Mouse (Mus musculus): ENCODE measurements around the gene Exoc4. TPM values are rescaled to one million over a fixed set of nuclear protein-coding genes. Genes with fewer than 3 reads are reported as not detected.

The Exoc4 gene
- polyA plus RNA-seq, 1 experiment from 2014 or later = 9.8 TPM

GRCm38 (mm10) chr6:33869251-33869650, 620.4 kb downstream of the Exoc4 start:
- no peak for ATAC-seq (ENCODE audit: insufficient read depth)
- Histone ChIP-seq H3K4me2 (no peak overlapping the region), H3K9ac (no peak overlapping the region), H3K27me3 (no peaks in the 10 kb centered on the region), H3K27ac (replicated peaks) (no peak overlapping the region), H3K9me3 (replicated peaks) (no peaks in the 10 kb centered on the region), H3K4me3 (replicated peaks) (no peak overlapping the region), H3K36me3 (replicated peaks) (no peaks in the 10 kb centered on the region), H3K4me1 (replicated peaks) (no peaks in the 10 kb centered on the region)
- 69% methylated on average over 3 of the region's 3 CpGs for WGBS (ENCODE audit: insufficient replicate concordance)

GRCm38 (mm10) chr6:33870468-33871142, 621.7 kb downstream of the Exoc4 start:
- WGBS (ENCODE audit: insufficient replicate concordance) = 59% methylated on average over 9 of the region's 9 CpGs
- no peak for ATAC-seq (ENCODE audit: insufficient read depth)
- Histone ChIP-seq H3K4me3 (replicated peaks) (no peak overlapping the region), H3K4me2 (no peak overlapping the region), H3K9me3 (replicated peaks) (no peaks in the 10 kb centered on the region), H3K36me3 (replicated peaks) (no peaks in the 10 kb centered on the region), H3K4me1 (replicated peaks) (no peaks in the 10 kb centered on the region), H3K9ac (no peak overlapping the region), H3K27me3 (no peaks in the 10 kb centered on the region), H3K27ac (replicated peaks) (no peak overlapping the region)

DNA sequence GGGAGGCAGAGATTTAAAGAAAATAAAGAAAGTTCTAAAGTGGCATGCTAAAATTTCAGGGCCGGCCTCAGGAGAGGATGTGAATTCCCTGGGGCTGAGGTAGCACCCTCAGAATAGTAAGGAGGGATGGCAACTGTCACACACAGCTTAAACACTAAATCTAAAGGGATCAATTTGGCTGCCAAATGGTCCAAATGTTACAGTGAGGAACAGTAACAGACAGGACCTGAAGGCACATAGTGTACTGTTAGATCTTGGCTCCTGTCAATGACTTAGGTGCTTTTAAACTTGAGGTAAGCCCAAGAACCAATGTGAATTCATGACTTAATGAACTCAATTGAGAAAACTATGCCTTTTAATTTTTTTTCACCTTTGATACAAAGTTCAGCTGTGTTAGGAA, 622.4 kb downstream of the Exoc4 start:
- H3K9ac ChIP-seq = no peak overlapping the region
- H3K9me3 ChIP-seq (replicated peaks) = no peaks in the 10 kb centered on the region
- no peak overlapping the region for H3K4me3 ChIP-seq (replicated peaks)
- 56% methylated on average over 1 of the region's 1 CpGs for WGBS (ENCODE audit: insufficient replicate concordance)
- H3K4me2 ChIP-seq = no peak overlapping the region
- H3K27me3 ChIP-seq = no peaks in the 10 kb centered on the region
- no peak for ATAC-seq (ENCODE audit: insufficient read depth)
- no peaks in the 10 kb centered on the region for H3K36me3 ChIP-seq (replicated peaks)
- H3K4me1 ChIP-seq (replicated peaks) = no peaks in the 10 kb centered on the region
- H3K27ac ChIP-seq (replicated peaks) = no peak overlapping the region

- Histone ChIP-seq H3K36me3 (replicated peaks) (no peaks in the 10 kb centered on the region), H3K4me2 (no peak overlapping the region), H3K4me3 (replicated peaks) (no peak overlapping the region), H3K4me1 (replicated peaks) (no peaks in the 10 kb centered on the region), H3K9ac (no peak overlapping the region), H3K27me3 (no peaks in the 10 kb centered on the region), H3K27ac (replicated peaks) (no peak overlapping the region), H3K9me3 (replicated peaks) (no peaks in the 10 kb centered on the region)
- no peak for ATAC-seq (ENCODE audit: insufficient read depth)
- 31% methylated on average over 1 of the region's 1 CpGs for WGBS (ENCODE audit: insufficient replicate concordance)
Measured at GRCm38 (mm10) chr6:33872192-33872591, 623.3 kb downstream of the Exoc4 start.

- no peaks in the 10 kb centered on the region for H3K9me3 ChIP-seq (replicated peaks)
- 62% methylated on average over 5 of the region's 5 CpGs for WGBS (ENCODE audit: insufficient replicate concordance)
- H3K4me1 ChIP-seq (replicated peaks) = no peaks in the 10 kb centered on the region
- H3K4me2 ChIP-seq = no peak overlapping the region
- H3K27ac ChIP-seq (replicated peaks) = no peak overlapping the region
- no peak overlapping the region for H3K4me3 ChIP-seq (replicated peaks)
- no peaks in the 10 kb centered on the region for H3K27me3 ChIP-seq
- no peak for ATAC-seq (ENCODE audit: insufficient read depth)
- H3K9ac ChIP-seq = no peak overlapping the region
- H3K36me3 ChIP-seq (replicated peaks) = no peaks in the 10 kb centered on the region
Measured at GRCm38 (mm10) chr6:33873000-33873399, 624.1 kb downstream of the Exoc4 start.

GRCm38 (mm10) chr6:33874291-33875014, 625.6 kb downstream of the Exoc4 start:
- Histone ChIP-seq H3K27me3 (no peaks in the 10 kb centered on the region), H3K4me2 (no peak overlapping the region), H3K27ac (replicated peaks) (no peak overlapping the region), H3K36me3 (replicated peaks) (no peaks in the 10 kb centered on the region), H3K9me3 (replicated peaks) (no peaks in the 10 kb centered on the region), H3K4me1 (replicated peaks) (no peaks in the 10 kb centered on the region), H3K9ac (no peak overlapping the region), H3K4me3 (replicated peaks) (no peak overlapping the region)
- no peak for ATAC-seq (ENCODE audit: insufficient read depth)
- 70% methylated on average over 8 of the region's 8 CpGs for WGBS (ENCODE audit: insufficient replicate concordance)

DNA sequence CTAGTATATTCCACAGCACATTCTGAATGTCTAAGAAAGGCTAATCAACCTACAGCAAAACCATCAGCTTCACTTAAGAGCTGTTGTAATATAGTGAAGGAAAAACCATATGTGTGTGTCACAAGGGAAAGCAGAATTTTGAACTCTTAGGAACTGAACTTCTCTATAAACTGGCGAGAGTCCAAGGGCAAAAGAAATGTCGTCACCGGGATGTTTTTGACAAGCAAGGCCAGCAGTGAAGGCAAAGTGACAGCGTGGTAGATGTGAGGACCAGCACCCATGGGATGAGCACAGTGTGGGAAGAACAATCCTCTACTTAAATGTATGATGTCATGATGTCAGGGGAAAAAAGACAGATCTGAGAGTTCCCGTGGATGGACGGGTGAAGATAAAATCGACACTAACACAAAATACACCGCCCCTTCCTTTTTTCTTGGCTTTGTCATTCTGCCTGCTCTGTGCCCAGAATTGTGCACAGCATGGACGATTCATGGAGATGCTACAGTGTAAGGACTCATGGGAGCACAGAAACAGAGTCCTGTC, 635.3 kb downstream of the Exoc4 start:
- no peak overlapping the region for H3K27ac ChIP-seq (replicated peaks)
- no peaks in the 10 kb centered on the region for H3K27me3 ChIP-seq
- no peak overlapping the region for H3K4me2 ChIP-seq
- no peak for ATAC-seq (ENCODE audit: insufficient read depth)
- H3K9ac ChIP-seq = no peak overlapping the region
- no peaks in the 10 kb centered on the region for H3K36me3 ChIP-seq (replicated peaks)
- no peaks in the 10 kb centered on the region for H3K9me3 ChIP-seq (replicated peaks)
- H3K4me1 ChIP-seq (replicated peaks) = no peaks in the 10 kb centered on the region
- no peak overlapping the region for H3K4me3 ChIP-seq (replicated peaks)
- 55% methylated on average over 9 of the region's 9 CpGs for WGBS (ENCODE audit: insufficient replicate concordance)

GRCm38 (mm10) chr6:33886941-33887340, 638.1 kb downstream of the Exoc4 start:
- no peak overlapping the region for H3K27ac ChIP-seq (replicated peaks)
- no peak overlapping the region for H3K4me2 ChIP-seq
- H3K9ac ChIP-seq = no peak overlapping the region
- no peak for ATAC-seq (ENCODE audit: insufficient read depth)
- no peaks in the 10 kb centered on the region for H3K36me3 ChIP-seq (replicated peaks)
- no peaks in the 10 kb centered on the region for H3K27me3 ChIP-seq
- H3K4me1 ChIP-seq (replicated peaks) = no peaks in the 10 kb centered on the region
- no peak overlapping the region for H3K4me3 ChIP-seq (replicated peaks)
- H3K9me3 ChIP-seq (replicated peaks) = no peaks in the 10 kb centered on the region
- WGBS (ENCODE audit: insufficient replicate concordance) = 70% methylated on average over 2 of the region's 2 CpGs

- H3K4me1 ChIP-seq (replicated peaks) = no peaks in the 10 kb centered on the region
- no peaks in the 10 kb centered on the region for H3K27me3 ChIP-seq
- 73% methylated on average over 1 of the region's 1 CpGs for WGBS (ENCODE audit: insufficient replicate concordance)
- no peak for ATAC-seq (ENCODE audit: insufficient read depth)
- no peak overlapping the region for H3K4me2 ChIP-seq
- H3K9me3 ChIP-seq (replicated peaks) = no peaks in the 10 kb centered on the region
- no peak overlapping the region for H3K4me3 ChIP-seq (replicated peaks)
- H3K36me3 ChIP-seq (replicated peaks) = no peaks in the 10 kb centered on the region
- no peak overlapping the region for H3K27ac ChIP-seq (replicated peaks)
- no peak overlapping the region for H3K9ac ChIP-seq
Measured at GRCm38 (mm10) chr6:33890926-33891325, 642.0 kb downstream of the Exoc4 start.

DNA sequence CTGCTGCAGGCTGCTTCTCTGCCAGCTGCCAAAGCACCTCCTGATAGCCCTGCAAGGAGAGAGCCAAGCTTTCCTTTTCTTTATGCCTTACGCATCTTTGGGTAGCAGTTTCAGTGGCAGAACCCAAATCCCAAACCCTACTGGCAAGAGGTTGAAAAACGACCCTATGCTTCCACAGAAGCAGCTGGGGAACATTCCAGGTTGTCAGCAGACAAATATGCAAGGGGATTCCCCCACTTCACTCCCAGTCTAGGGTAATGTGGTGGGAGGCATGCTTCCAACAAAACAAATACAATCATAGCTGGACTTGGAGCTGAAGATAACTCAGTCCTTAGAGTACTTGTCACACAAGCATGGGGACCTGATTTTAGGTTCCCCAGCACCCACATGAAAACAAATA, 643.3 kb downstream of the Exoc4 start:
- WGBS (ENCODE audit: insufficient replicate concordance) = 53% methylated on average over 2 of the region's 2 CpGs
- no peaks in the 10 kb centered on the region for H3K9me3 ChIP-seq (replicated peaks)
- no peak for ATAC-seq (ENCODE audit: insufficient read depth)
- no peak overlapping the region for H3K4me2 ChIP-seq
- no peaks in the 10 kb centered on the region for H3K36me3 ChIP-seq (replicated peaks)
- H3K4me1 ChIP-seq (replicated peaks) = no peaks in the 10 kb centered on the region
- H3K27me3 ChIP-seq = no peaks in the 10 kb centered on the region
- H3K9ac ChIP-seq = no peak overlapping the region
- no peak overlapping the region for H3K27ac ChIP-seq (replicated peaks)
- H3K4me3 ChIP-seq (replicated peaks) = no peak overlapping the region

DNA sequence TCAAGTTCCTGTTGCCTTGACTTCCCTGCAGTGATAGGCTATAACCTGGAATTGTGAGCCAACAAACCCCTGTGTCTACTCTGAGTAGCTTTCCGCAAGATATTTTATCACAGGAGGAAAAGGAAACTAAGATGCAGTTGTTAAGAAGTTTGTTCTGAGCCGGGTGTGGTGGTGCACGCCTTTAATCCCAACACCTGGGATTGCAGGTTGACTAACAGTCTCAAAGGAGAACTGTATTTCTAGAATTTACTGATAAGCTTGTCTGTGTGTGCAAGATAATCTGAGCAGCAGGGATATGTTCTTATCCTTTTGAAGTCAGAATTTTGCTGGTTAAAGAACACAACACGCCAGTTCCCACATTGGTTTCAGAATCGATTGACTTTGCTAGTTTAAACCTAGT, 651.1 kb downstream of the Exoc4 start:
- Histone ChIP-seq H3K4me3 (replicated peaks) (no peak overlapping the region), H3K27me3 (no peaks in the 10 kb centered on the region), H3K9ac (no peak overlapping the region), H3K4me1 (replicated peaks) (no peaks in the 10 kb centered on the region), H3K36me3 (replicated peaks) (no peaks in the 10 kb centered on the region), H3K9me3 (replicated peaks) (no peaks in the 10 kb centered on the region), H3K27ac (replicated peaks) (no peak overlapping the region), H3K4me2 (no peak overlapping the region)
- ATAC-seq (ENCODE audit: insufficient read depth) = no peak
- WGBS (ENCODE audit: insufficient replicate concordance) = 24% methylated on average over 5 of the region's 5 CpGs
